Mouse (Mus musculus) monocyte, adult 5-6 weeks (primary cell): Measurements from ENCODE around the gene Plce1. TPM values are rescaled to one million over a fixed set of nuclear protein-coding genes. Genes with fewer than 3 reads are reported as not detected.
"Not testable (repeated sequence)": the region's sequence is repeated elsewhere in the genome, so short reads cannot be mapped to it uniquely, and the experiment has no call there.

Source experiments
- ATAC-seq: fragments of 153-309, 156-312 bp; replicated peaks from 2 replicates; pipeline ENCODE4 v1.8.0; 2017; ENCODE audit warnings: mild to moderate bottlenecking; ENCODE audit not compliant: low TSS enrichment, insufficient number of reproducible peaks, severe bottlenecking, poor library complexity, low FRiP score
- total RNA-seq: library from RNA; stranded (forward); fragments of 200-1000, 200-491, 200-594 nt; gene quantifications from 3 replicates; pipeline ENCODE4 v1.2.3, GENCODE M21; 2017

The Plce1 gene
- total RNA-seq, 1 experiment from 2014 or later = not detected

- not testable (repeated sequence) for ATAC-seq
Measured at GRCm38 (mm10) chr19:38561887-38562286, 81.0 kb downstream of the Plce1 start.

GRCm38 (mm10) chr19:38566156-38566555 is 85.2 kb downstream of the Plce1 start:
- ATAC-seq = no peak

- ATAC-seq = no peak
Measured at GRCm38 (mm10) chr19:38566752-38567151, 85.8 kb downstream of the Plce1 start.

- no peak for ATAC-seq
Measured at GRCm38 (mm10) chr19:38567331-38567730, 86.4 kb downstream of the Plce1 start.

- no peak for ATAC-seq
Measured at GRCm38 (mm10) chr19:38578554-38579146, 97.7 kb downstream of the Plce1 start.

- no peak for ATAC-seq
Measured at GRCm38 (mm10) chr19:38582861-38583260, 102.0 kb downstream of the Plce1 start.

- ATAC-seq = no peak
Measured at GRCm38 (mm10) chr19:38587559-38587958, 106.7 kb downstream of the Plce1 start.

GRCm38 (mm10) chr19:38589466-38589865 is 108.6 kb downstream of the Plce1 start:
- ATAC-seq = no peak

- no peak for ATAC-seq
Measured at GRCm38 (mm10) chr19:38589941-38590340, 109.0 kb downstream of the Plce1 start.

- no peak for ATAC-seq
Measured at GRCm38 (mm10) chr19:38592566-38593224, 111.8 kb downstream of the Plce1 start.

- ATAC-seq = no peak
Measured at GRCm38 (mm10) chr19:38593225-38593897, 112.5 kb downstream of the Plce1 start.

- ATAC-seq = no peak
Measured at GRCm38 (mm10) chr19:38596096-38596495, 115.2 kb downstream of the Plce1 start.

GRCm38 (mm10) chr19:38597392-38597791 is 116.5 kb downstream of the Plce1 start:
- ATAC-seq = no peak

- no peak for ATAC-seq
Measured at GRCm38 (mm10) chr19:38599001-38599400, 118.1 kb downstream of the Plce1 start.

- no peak for ATAC-seq
Measured at GRCm38 (mm10) chr19:38601127-38601526, 120.2 kb downstream of the Plce1 start.

- ATAC-seq = no peak
Measured at GRCm38 (mm10) chr19:38602811-38603210, 121.9 kb downstream of the Plce1 start.

GRCm38 (mm10) chr19:38607236-38607635 is 126.3 kb downstream of the Plce1 start:
- ATAC-seq = no peak

- ATAC-seq = no peak
Measured at GRCm38 (mm10) chr19:38608951-38609654, 128.2 kb downstream of the Plce1 start.

GRCm38 (mm10) chr19:38610291-38610690 is 129.4 kb downstream of the Plce1 start:
- ATAC-seq = no peak
